Mouse (Mus musculus) liver, adult 2 months (tissue): ENCODE data around the gene Vmn1r58.

Experiments
- CTCF ChIP-seq: fragments of 200-500 bp; IDR thresholded peaks from 2 replicates; pipeline ENCODE4 v1.5.1; 2011; ENCODE audit warnings: low read depth, low read length, control low read depth
- POLR2A ChIP-seq: fragments of 200-500 bp; IDR thresholded peaks from 2 replicates; pipeline ENCODE4 v1.6.1; 2011; ENCODE audit warnings: low read length, control low read depth; ENCODE audit not compliant: insufficient read depth; ENCODE audit errors: extremely low read depth

- TF ChIP-seq CTCF (no peak), POLR2A (no peak)
These were observed 43.5 kb upstream of the Vmn1r58 start, which contains the start of gene Vmn1r59 for GRCm38 (mm10) chr7:5456674-5457073.
